Mouse (Mus musculus) gonadal fat pad, adult 2 months (tissue): ENCODE measurements around the gene Btbd18. TPM values are rescaled to one million over a fixed set of nuclear protein-coding genes. Genes with fewer than 3 reads are reported as not detected.

Experiments used
- DNase-seq: peaks from one replicate; pipeline ENCODE4 v3.0.0-alpha.2; 2012; ENCODE audit warnings: low read depth
- polyA plus RNA-seq: library from polyadenylated mRNA; depleted of rRNA; stranded (reverse); fragments of >200 nt; gene quantifications from 2 replicates; pipeline ENCODE4 v1.2.3, GENCODE M21; 2012; rRNA removed

Btbd18 gene
- polyA plus RNA-seq, 1 experiment, result not detected

DNA sequence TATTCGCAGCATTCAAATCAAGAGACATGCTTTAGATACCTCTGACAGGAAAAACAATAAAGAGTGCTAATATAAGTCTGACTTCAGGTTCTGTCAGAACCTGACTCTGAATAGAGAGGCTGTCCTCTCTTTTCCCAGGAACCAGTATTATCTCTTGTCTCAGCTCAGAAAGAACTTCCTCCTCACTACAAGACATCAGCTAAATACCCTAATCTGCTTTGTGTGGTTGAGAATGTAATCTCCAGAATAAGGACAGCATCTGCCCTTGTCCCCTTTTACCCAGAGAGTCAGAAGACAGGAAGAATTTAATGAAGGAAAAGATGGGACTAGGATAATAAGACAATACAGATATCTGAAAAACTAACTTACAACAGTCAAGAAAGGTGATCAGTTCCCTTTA lies 44.6 kb downstream of the Btbd18 start:
- no peak for DNase-seq

DNA sequence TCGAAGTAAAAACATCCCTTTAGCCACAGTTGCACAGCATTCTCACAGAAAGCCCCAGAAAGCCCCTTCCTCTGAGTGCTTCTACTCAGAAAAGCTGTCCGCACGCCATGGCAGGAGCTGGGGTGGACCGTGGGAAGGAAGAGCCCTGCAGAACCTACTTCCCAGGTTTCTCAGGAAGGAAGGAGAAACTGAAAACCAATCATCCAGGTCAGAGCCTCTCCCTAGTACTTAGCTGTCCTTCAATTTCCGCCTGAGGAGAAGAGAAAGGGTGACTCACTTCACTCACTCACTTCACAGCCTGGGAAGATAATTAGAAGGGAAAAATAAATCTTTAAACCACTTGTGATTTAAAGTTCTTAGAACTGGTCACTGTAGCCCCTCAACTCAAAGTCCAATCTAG lies 45.5 kb downstream of the Btbd18 start:
- no peak for DNase-seq

DNA sequence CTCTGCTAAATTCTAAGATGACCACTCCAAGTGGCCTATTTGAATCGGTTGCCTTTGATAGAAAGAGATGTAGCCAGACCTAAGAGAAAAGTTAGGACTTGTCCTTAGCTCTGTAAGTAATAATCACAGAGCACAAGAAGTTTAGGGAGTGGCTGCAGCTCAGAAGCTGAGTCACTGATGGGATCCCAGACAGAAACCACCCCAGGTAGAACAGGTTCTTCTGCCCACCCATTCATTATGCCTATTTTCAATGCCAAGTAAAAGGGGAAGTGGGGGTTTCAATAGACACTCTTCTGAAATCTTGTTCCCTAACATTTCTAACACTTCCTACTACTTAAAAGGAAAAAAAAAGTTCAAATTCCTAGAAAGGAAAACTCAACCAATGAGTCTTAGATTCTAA lies 46.4 kb downstream of the Btbd18 start:
- DNase-seq, result no peak

DNA sequence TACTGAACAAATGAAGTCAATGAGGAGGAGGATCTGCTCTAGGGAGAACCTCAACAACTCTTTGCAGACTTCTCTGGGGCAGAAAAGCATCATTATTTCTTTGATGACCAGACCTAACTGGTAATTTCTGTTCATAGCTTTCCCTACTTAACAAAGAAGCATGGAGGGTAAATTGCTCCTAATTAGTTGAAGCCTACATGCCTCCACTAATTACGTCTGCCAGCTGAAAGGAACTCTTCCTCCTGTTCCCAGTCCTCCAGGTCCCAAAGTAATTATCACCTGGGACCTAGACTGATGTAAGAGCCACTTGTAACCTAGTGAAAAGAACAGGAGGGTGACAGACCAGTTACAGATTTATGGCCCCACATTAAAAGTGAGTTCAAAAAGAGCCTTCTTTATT lies 48.6 kb downstream of the Btbd18 start:
- no peak for DNase-seq

DNA sequence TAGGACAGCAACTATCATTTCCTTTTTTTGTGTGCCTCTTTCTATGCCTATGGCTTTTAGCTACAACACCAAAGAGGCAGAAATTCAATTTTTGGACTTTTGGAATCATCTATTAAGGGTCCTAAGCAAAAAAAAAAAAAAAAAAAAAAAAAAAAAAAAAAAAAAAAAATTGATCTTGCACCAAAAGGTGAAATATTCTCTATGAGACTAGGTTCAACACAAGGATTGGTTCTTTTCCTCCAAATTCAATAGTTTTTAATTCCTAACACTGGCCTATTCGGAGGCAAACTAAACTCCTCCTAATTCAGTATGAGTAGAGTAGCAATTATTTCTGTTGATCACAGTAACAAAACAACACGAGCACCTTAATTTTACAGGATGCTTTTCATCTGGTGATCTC lies 53.0 kb downstream of the Btbd18 start:
- no peak for DNase-seq

DNA sequence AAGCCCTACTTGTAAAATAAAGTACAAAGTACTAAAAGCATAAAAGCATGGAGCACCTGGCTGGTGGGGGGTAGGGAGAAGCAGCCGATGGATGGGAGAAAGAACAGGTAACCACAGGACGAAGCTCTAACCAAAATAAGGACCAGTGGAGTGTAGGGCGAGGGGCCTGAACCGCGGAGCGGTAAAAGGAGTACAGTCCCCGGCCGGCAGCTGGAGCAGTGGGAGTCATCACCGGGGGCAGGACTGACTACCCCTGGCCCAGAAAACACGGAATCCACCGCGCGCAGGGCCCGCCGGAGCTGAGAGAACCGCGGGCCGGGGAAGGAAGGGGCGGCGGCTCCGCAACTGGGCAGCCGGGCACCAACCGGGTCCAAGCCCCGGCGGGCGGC lies 55.5 kb downstream of the Btbd18 start:
- no peak for DNase-seq

DNA sequence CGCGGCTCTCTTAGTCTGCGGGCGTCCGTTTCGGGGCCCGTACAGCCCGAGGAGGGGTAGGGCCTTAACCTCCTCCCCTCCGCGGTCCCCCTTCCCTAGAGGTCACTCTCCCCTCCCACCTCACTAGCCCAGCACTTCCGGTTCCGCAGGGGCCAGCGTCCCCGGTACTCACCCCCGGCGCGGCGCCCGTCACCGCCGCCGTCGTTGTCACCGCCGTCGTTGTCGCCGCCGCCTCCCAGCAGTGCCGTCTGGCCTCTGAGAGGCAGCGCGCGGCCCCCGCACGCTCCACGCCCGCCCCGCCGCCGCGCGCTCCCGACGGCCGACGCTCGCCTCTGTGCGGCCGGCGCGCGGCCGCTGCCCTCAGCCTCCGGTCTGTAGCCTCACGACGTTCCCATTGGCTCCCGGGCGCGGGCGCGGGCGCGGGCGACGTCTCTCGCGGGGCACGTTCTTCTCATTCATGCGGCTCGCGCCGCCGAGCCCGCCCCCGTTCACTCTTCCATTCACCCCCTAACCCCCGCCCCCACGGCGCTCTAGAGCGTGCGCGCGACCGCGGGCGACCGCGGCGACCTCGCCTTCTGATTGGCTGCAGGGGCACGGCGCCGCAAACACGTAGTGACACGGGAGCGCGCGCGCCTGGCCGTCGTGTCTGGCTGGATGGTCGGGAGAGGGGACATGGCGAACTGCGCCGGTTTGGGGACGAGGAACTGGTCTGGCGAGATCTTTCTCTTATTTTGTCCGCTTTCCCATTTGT lies 56.1 kb downstream of the Btbd18 start, which contains the start of gene Zdhhc5:
TSS of gene Zdhhc5 (minus strand) at position 370 of the 751 bp plus-strand sequence.
- no peak for DNase-seq

DNA sequence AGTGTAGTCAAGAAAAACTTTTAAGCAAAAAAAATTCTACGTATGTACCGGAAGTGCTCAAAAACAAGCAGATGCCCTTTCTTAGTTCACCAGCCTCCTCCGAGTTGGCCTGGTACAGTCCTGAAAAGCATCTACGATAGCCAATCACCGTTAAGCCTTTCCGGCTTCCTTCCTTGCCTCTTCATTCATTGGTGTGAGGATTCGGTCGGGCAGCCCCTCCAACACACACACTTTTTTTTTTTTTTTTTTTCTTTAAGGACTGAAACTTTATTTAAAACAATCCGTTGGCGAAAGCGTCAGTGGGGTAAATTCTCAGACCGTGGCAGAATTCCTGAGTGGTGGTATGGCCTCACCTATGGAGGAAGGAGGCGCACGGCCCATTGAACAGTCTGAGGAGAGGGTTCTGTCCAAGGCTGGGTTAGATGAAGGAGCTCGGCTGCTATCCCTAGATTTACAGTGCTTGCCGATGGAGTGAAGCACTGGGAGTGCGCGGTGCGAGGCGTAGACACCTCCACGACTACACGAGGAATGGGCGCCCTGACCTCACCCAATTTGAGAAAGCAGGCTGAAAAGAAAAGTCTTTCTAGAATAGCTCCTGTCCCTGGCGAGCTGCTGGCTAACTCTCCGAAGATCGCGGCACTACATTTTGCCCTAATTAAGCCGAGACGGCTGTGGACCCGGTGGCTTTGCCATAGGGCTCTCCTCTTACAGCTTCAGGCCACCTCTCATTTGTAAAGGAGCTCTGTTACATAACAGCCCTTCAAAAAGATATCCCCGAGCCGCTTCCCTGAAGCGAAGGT lies 56.9 kb downstream of the Btbd18 start:
- peak; percentile 79 for DNase-seq

DNA sequence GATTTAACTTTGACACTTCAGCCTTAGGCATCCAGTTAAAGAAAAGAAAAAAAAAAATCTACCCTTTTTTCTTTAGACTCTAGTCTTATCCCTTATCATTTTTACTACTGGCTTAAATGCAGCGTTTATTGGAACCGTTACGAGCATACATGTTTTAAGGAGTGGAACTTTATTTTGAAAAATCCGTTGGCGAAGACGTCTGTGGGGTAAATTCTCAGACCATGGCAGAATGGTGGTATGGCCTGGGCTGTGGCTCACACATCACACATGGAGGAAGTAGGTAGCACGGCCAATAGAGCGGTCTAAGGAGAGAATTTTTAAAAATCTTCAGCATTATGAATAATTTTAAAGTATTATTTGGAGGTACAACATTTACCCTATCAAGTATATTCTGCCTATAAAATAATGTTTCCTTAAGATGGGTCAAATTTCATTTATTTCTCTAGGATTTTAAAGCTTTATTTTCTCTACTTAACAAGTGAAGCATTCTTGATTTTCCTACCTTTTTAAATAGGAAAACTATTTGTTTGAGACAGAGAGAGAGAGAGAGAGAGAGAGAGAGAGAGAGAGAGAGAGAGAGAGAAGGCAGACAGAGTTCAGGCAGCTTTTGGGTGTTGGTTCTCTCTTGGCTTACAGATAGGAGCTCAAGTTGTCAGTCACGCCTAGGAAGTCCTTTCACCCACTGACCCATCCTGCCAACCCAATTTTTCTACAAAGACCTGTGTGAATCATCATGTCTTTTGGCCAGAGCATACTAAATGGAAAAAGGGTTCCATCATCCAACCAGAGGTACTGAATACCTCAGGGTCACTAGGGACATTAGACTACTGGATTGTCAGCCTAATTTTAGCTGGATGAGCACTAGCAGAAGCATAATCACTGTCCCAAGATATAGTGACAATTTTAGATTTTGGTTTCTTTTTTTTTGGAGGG lies 57.8 kb downstream of the Btbd18 start:
- DNase-seq, result no peak

DNA sequence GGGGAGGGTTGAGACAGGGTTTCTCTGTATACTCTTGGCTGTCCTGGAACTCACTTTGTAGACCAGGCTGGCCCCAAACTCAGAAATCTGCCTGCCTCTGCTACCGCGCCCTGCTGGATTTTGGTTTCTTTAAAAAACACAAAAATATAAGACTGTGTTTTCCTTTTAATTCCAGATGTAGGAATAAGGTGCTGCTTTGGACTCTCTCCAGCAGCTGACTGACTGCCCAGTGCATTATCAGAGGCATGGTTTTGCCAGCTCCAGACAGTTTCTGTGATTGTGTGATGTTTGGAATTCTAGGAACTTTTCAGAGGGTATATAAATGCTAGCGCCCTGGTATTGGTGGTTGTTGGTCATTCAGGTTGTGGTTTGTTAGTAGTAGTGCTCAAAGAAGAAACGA lies 58.5 kb downstream of the Btbd18 start:
- DNase-seq, result no peak

Other genes with a start within 250 kb of the Btbd18 start
- 6.5 and 7.3 TPM in 2 replicates for gene Calcrl, start 233.7 kb upstream of the Btbd18 start, polyA plus RNA-seq
- gene Tfpi, start 182.3 kb upstream of the Btbd18 start, polyA plus RNA-seq, result 6.9 and 8.0 TPM in 2 replicates
- 64.2 and 70.1 TPM in 2 replicates for gene Ctnnd1, start 8.3 kb upstream of the Btbd18 start, polyA plus RNA-seq
- gene Selenoh, start 11.7 kb downstream of the Btbd18 start, polyA plus RNA-seq, result 40.7 and 40.9 TPM in 2 replicates
- not detected in 2 replicates for gene Gm28635, start 19.0 kb downstream of the Btbd18 start, polyA plus RNA-seq
- 11.7 and 15.3 TPM in 2 replicates for gene Med19, start 19.3 kb downstream of the Btbd18 start, polyA plus RNA-seq
- 93.5 and 97.4 TPM in 2 replicates for gene Tmx2, start 20.1 kb downstream of the Btbd18 start, polyA plus RNA-seq
- 60.7 and 61.8 TPM in 2 replicates for gene Zdhhc5, start 56.1 kb downstream of the Btbd18 start, polyA plus RNA-seq
- 16.8 and 18.8 TPM in 2 replicates for gene Clp1, start 68.3 kb downstream of the Btbd18 start, polyA plus RNA-seq
- gene Ypel4, start 75.0 kb downstream of the Btbd18 start, polyA plus RNA-seq, result 1.4 and 1.7 TPM in 2 replicates
- 3.0 and 3.5 TPM in 2 replicates for gene Gm19426, start 84.6 kb downstream of the Btbd18 start, polyA plus RNA-seq
- 547 and 588 TPM in 2 replicates for gene Serping1, start 116.4 kb downstream of the Btbd18 start, polyA plus RNA-seq
- 24.8 and 26.9 TPM in 2 replicates for gene Ube2l6, start 139.7 kb downstream of the Btbd18 start, polyA plus RNA-seq
- gene Smtnl1, start 163.6 kb downstream of the Btbd18 start, polyA plus RNA-seq, result not detected in 2 replicates
- gene Timm10, start 167.9 kb downstream of the Btbd18 start, polyA plus RNA-seq, result 30.8 and 47.1 TPM in 2 replicates
- 16.9 and 21.9 TPM in 2 replicates for gene Slc43a1, start 179.8 kb downstream of the Btbd18 start, polyA plus RNA-seq
- 7.6 and 8.4 TPM in 2 replicates for gene Rtn4rl2, start 227.6 kb downstream of the Btbd18 start, polyA plus RNA-seq